Mouse (Mus musculus): Measurements from ENCODE around the gene Acer2. TPM values are rescaled to one million over a fixed set of nuclear protein-coding genes. Genes with fewer than 3 reads are reported as not detected.

Acer2 gene
- polyA plus RNA-seq, 1 experiment from 2014 or later, result 28.6 TPM

- Histone ChIP-seq H3K27me3 (no peaks in the 10 kb centered on the region), H3K4me3 (no peak overlapping the region), H3K27ac (no peak overlapping the region), H3K36me3 (peaks cover 6% of the 10 kb centered on the region; the same call in 1 of the 2 replicates), H3K9me3 (replicated peaks) (no peaks in the 10 kb centered on the region), H3K4me1 (replicated peaks) (peaks cover 18% of the 10 kb centered on the region), H3K4me2 (no peak overlapping the region), H3K9ac (no peak overlapping the region)
- WGBS, result 73% methylated on average over 5 of the region's 5 CpGs
- no peak for ATAC-seq (replicated peaks; ENCODE audit: insufficient number of reproducible peaks, insufficient read depth, low FRiP score, low read depth)
Measured at GRCm38 (mm10) chr4:86887879-86888278, 13.7 kb downstream of the Acer2 start.

GRCm38 (mm10) chr4:86897411-86897810 is 23.2 kb downstream of the Acer2 start:
- ATAC-seq (replicated peaks; ENCODE audit: insufficient number of reproducible peaks, insufficient read depth, low FRiP score, low read depth), result no peak
- peak overlapping the region; percentile 20; the same call in 1 of the 2 replicates for H3K27ac ChIP-seq

GRCm38 (mm10) chr4:86898791-86899474 is 24.7 kb downstream of the Acer2 start:
- Histone ChIP-seq H3K4me2 (no peak overlapping the region; the same call in 1 of the 2 replicates), H3K9me3 (replicated peaks) (no peaks in the 10 kb centered on the region), H3K27ac (peak overlapping the region; percentile 68), H3K4me1 (replicated peaks) (peaks cover 2% of the 10 kb centered on the region; the same call in 1 of the 2 replicates), H3K9ac (no peak overlapping the region), H3K4me3 (no peak overlapping the region), H3K36me3 (no peaks in the 10 kb centered on the region), H3K27me3 (no peaks in the 10 kb centered on the region)
- WGBS, result 34% methylated on average over 14 of the region's 14 CpGs
- peak; percentile 83 for ATAC-seq (replicated peaks; ENCODE audit: insufficient number of reproducible peaks, insufficient read depth, low FRiP score, low read depth)

More at GRCm38 (mm10) chr4:86897411-86897810, 23.2 kb downstream of the Acer2 start:
- Histone ChIP-seq H3K36me3 (no peaks in the 10 kb centered on the region), H3K27me3 (no peaks in the 10 kb centered on the region), H3K4me2 (no peak overlapping the region), H3K4me3 (no peak overlapping the region), H3K9ac (no peak overlapping the region), H3K4me1 (replicated peaks) (peaks cover 2% of the 10 kb centered on the region; the same call in 1 of the 2 replicates), H3K9me3 (replicated peaks) (no peaks in the 10 kb centered on the region)
- WGBS, result 59% methylated on average over 7 of the region's 7 CpGs

- Histone ChIP-seq H3K9ac (no peak overlapping the region), H3K4me2 (no peak overlapping the region), H3K4me3 (no peak overlapping the region), H3K4me1 (replicated peaks) (no peaks in the 10 kb centered on the region; the same call in 1 of the 2 replicates), H3K27ac (peak overlapping the region; percentile 64), H3K36me3 (no peaks in the 10 kb centered on the region), H3K9me3 (replicated peaks) (no peaks in the 10 kb centered on the region), H3K27me3 (no peaks in the 10 kb centered on the region)
- WGBS, result 64% methylated on average over 6 of the region's 6 CpGs
- peak; percentile 41; the same call in 1 of the 2 replicates for ATAC-seq (replicated peaks; ENCODE audit: insufficient number of reproducible peaks, insufficient read depth, low FRiP score, low read depth)
Measured at GRCm38 (mm10) chr4:86902351-86902750, 28.2 kb downstream of the Acer2 start.

GRCm38 (mm10) chr4:86904969-86905368 is 30.8 kb downstream of the Acer2 start:
- Histone ChIP-seq H3K9me3 (replicated peaks) (no peaks in the 10 kb centered on the region), H3K4me3 (no peak overlapping the region), H3K27me3 (no peaks in the 10 kb centered on the region), H3K27ac (no peak overlapping the region), H3K9ac (no peak overlapping the region), H3K36me3 (no peaks in the 10 kb centered on the region), H3K4me2 (no peak overlapping the region), H3K4me1 (replicated peaks) (no peaks in the 10 kb centered on the region)
- ATAC-seq (replicated peaks; ENCODE audit: insufficient number of reproducible peaks, insufficient read depth, low FRiP score, low read depth), result no peak
- 31% methylated on average over 3 of the region's 3 CpGs for WGBS

GRCm38 (mm10) chr4:86905869-86906268 is 31.7 kb downstream of the Acer2 start:
- Histone ChIP-seq H3K4me1 (replicated peaks) (no peaks in the 10 kb centered on the region), H3K27me3 (no peaks in the 10 kb centered on the region), H3K9me3 (replicated peaks) (no peaks in the 10 kb centered on the region), H3K4me2 (no peak overlapping the region), H3K36me3 (no peaks in the 10 kb centered on the region), H3K4me3 (no peak overlapping the region), H3K9ac (no peak overlapping the region), H3K27ac (no peak overlapping the region)
- ATAC-seq (replicated peaks; ENCODE audit: insufficient number of reproducible peaks, insufficient read depth, low FRiP score, low read depth), result no peak
- WGBS, result 87% methylated on average over 1 of the region's 1 CpGs

GRCm38 (mm10) chr4:86911576-86912341 is 37.6 kb downstream of the Acer2 start:
- H3K9ac ChIP-seq, result no peak overlapping the region
- 36% methylated on average over 18 of the region's 18 CpGs for WGBS
- ATAC-seq (replicated peaks; ENCODE audit: insufficient number of reproducible peaks, insufficient read depth, low FRiP score, low read depth), result no peak; the same call in 1 of the 2 replicates
- no peak overlapping the region for H3K4me3 ChIP-seq
- no peak overlapping the region for H3K27ac ChIP-seq
- H3K4me1 ChIP-seq (replicated peaks), result peaks cover 8% of the 10 kb centered on the region; the same call in 1 of the 2 replicates
- no peak overlapping the region for H3K4me2 ChIP-seq
- H3K27me3 ChIP-seq, result no peaks in the 10 kb centered on the region
- no peaks in the 10 kb centered on the region for H3K9me3 ChIP-seq (replicated peaks)
- H3K36me3 ChIP-seq, result 0 out of 2 replicates have a peak, but pooled peaks cover 3% of the 10 kb centered on the region

GRCm38 (mm10) chr4:86912757-86913156 is 38.6 kb downstream of the Acer2 start:
- ATAC-seq (replicated peaks; ENCODE audit: insufficient number of reproducible peaks, insufficient read depth, low FRiP score, low read depth), result no peak
- H3K27me3 ChIP-seq, result no peaks in the 10 kb centered on the region
- 84% methylated on average over 7 of the region's 7 CpGs for WGBS
- H3K9me3 ChIP-seq (replicated peaks), result no peaks in the 10 kb centered on the region
- H3K4me3 ChIP-seq, result no peak overlapping the region
- 0 out of 2 replicates have a peak, but pooled peaks cover 3% of the 10 kb centered on the region for H3K36me3 ChIP-seq
- H3K9ac ChIP-seq, result no peak overlapping the region
- H3K4me2 ChIP-seq, result no peak overlapping the region
- H3K4me1 ChIP-seq (replicated peaks), result peaks cover 8% of the 10 kb centered on the region; the same call in 1 of the 2 replicates
- no peak overlapping the region for H3K27ac ChIP-seq

- Histone ChIP-seq H3K9ac (no peak overlapping the region), H3K27ac (no peak overlapping the region), H3K36me3 (0 out of 2 replicates have a peak, but pooled peaks cover 3% of the 10 kb centered on the region), H3K4me3 (no peak overlapping the region), H3K9me3 (replicated peaks) (no peaks in the 10 kb centered on the region), H3K4me2 (no peak overlapping the region), H3K4me1 (replicated peaks) (peaks cover 8% of the 10 kb centered on the region; the same call in 1 of the 2 replicates), H3K27me3 (no peaks in the 10 kb centered on the region)
- whole genome bisulfite sequencing, result 55% methylated on average over 1 of the region's 1 CpGs
- ATAC-seq (replicated peaks; ENCODE audit: insufficient number of reproducible peaks, insufficient read depth, low FRiP score, low read depth), result no peak
Measured at GRCm38 (mm10) chr4:86916062-86916461, 41.9 kb downstream of the Acer2 start.

GRCm38 (mm10) chr4:86923476-86924055 is 49.4 kb downstream of the Acer2 start:
- H3K9me3 ChIP-seq (replicated peaks), result no peaks in the 10 kb centered on the region
- H3K27ac ChIP-seq, result no peak overlapping the region
- H3K9ac ChIP-seq, result no peak overlapping the region
- 75% methylated on average over 3 of the region's 3 CpGs for WGBS
- no peak overlapping the region for H3K4me3 ChIP-seq
- no peak overlapping the region for H3K4me2 ChIP-seq
- H3K36me3 ChIP-seq, result no peaks in the 10 kb centered on the region
- ATAC-seq (replicated peaks; ENCODE audit: insufficient number of reproducible peaks, insufficient read depth, low FRiP score, low read depth), result no peak
- no peaks in the 10 kb centered on the region for H3K4me1 ChIP-seq (replicated peaks)
- H3K27me3 ChIP-seq, result no peaks in the 10 kb centered on the region

GRCm38 (mm10) chr4:86924804-86925458 is 50.7 kb downstream of the Acer2 start:
- no peaks in the 10 kb centered on the region for H3K36me3 ChIP-seq
- no peak overlapping the region for H3K27ac ChIP-seq
- no peak overlapping the region for H3K9ac ChIP-seq
- no peak overlapping the region for H3K4me3 ChIP-seq
- H3K4me2 ChIP-seq, result no peak overlapping the region
- H3K4me1 ChIP-seq (replicated peaks), result no peaks in the 10 kb centered on the region
- H3K27me3 ChIP-seq, result no peaks in the 10 kb centered on the region
- no peaks in the 10 kb centered on the region for H3K9me3 ChIP-seq (replicated peaks)
- no peak for ATAC-seq (replicated peaks; ENCODE audit: insufficient number of reproducible peaks, insufficient read depth, low FRiP score, low read depth)
- WGBS, result 7% methylated on average over 9 of the region's 9 CpGs
